Mouse (Mus musculus) C2C12 (cell line): ENCODE measurements around the gene Pknox1.

Experiments
- CTCF ChIP-seq: IDR thresholded peaks from one replicate; pipeline ENCODE4 v1.5.1; 2011; ENCODE audit not compliant: control insufficient read depth, insufficient read depth, insufficient read length
- MYOD1 ChIP-seq: IDR thresholded peaks from one replicate; pipeline ENCODE4 v1.6.1; 2011; ENCODE audit warnings: low read depth; ENCODE audit not compliant: control insufficient read depth, insufficient read length

GRCm38 (mm10) chr17:31627961-31628360 is 63.4 kb downstream of the Pknox1 start:
- TF ChIP-seq CTCF (no peak), MYOD1 (no peak)
